Mouse (Mus musculus) brown adipose tissue, adult 24 weeks (tissue): ENCODE measurements around the gene Btbd35f10. TPM values are rescaled to one million over a fixed set of nuclear protein-coding genes. Genes with fewer than 3 reads are reported as not detected.
"Not testable (repeated sequence)": the region's sequence is repeated elsewhere in the genome, so short reads cannot be mapped to it uniquely, and the experiment has no call there.

Experiments used
- H3K27ac ChIP-seq: fragments of 200-500 bp; replicated peaks from 2 replicates; pipeline ENCODE4 v1.5.1; 2012; ENCODE audit warnings: low read depth, mild to moderate bottlenecking, low read length
- H3K4me1 ChIP-seq: fragments of 200-500 bp; 2 replicates; pipeline ENCODE4 v1.6.1; 2012; ENCODE audit warnings: low read length, mixed read lengths; ENCODE audit not compliant: control insufficient read depth, insufficient read depth, insufficient read length
- H3K4me3 ChIP-seq: fragments of 200-500 bp; 2 replicates; pipeline ENCODE4 v1.5.1; 2012; ENCODE audit warnings: low read depth, mild to moderate bottlenecking, low read length, moderate library complexity; ENCODE audit not compliant: insufficient read depth
- polyA plus RNA-seq: library from polyadenylated mRNA; stranded (reverse); fragments of >200 nt; gene quantifications from 2 replicates; pipeline ENCODE4 v1.2.4, GENCODE M21; 2012; ENCODE audit not compliant: missing spikeins, insufficient read depth, insufficient read length

The Btbd35f10 gene
- not detected in 2 replicates for polyA plus RNA-seq

DNA sequence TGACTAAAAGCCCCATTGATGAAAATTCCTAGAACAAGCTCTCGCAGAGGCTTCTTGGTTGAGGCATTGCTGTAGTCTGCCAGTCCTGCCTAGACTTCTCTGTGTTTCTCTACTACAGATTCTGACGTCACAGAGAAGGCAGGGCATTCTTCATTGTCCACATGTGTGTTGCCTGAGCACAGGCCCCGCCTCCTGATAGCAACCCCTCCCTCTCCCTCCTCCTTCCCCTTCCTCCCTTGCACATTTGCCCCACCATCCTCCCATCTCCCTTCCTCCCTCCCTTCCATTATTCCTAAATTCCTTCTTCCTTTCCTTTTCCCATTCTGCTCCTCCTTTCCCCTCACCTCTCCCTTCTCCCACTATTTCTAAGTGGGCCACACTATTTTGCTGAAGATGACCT, at the start of gene Btbd35f10:
Gene Btbd35f10 (minus strand): TSS at position 101 of the 400 bp plus-strand sequence.
- H3K27ac ChIP-seq, H3K4me1 ChIP-seq, H3K4me3 ChIP-seq: not testable (repeated sequence)

Other genes starting within 250 kb of the Btbd35f10 start
- gene Btbd35f18, start 52.7 kb downstream of the Btbd35f10 start, polyA plus RNA-seq, result not detected in 2 replicates
- not detected in 2 replicates for gene Btbd35f16, start 204.1 kb upstream of the Btbd35f10 start, polyA plus RNA-seq